ENCODE assay signal across 13 mouse cellular contexts in genomic region chr3:89224796-89225195, GRCm38 (mm10). TPM values are rescaled to one million over a fixed set of nuclear protein-coding genes. Genes with fewer than 3 reads are reported as not detected.
A peak's percentile ranks its signal among the peaks of the same experiment; 100 is the strongest.
DNase-seq lines count a peak whose midpoint lies in the region; ATAC-seq lines count a peak whose summit lies in the region.
"Had no signal": no experiment of that assay in that cellular context is flagged by ENCODE, and none has a peak within 500 bp of the region (broad histone marks: within the 10 kb centered on the region; RNA-seq: fewer than 3 reads in every experiment).

No protein-coding gene starts in this region.

- WGBS in lung, embryonic 16.5 days, result 61% methylated on average over 11 of the region's 11 CpGs
- 43% methylated on average over 11 of the region's 11 CpGs for WGBS in forebrain, embryonic 11.5 days
- WGBS in hindbrain, embryonic 16.5 days, result 32% methylated on average over 11 of the region's 11 CpGs
- WGBS in neural tube, embryonic 15.5 days, result 45% methylated on average over 11 of the region's 11 CpGs

- peak overlapping the region; percentile 83 for H3K4me2 ChIP-seq in lung, embryonic 16.5 days (ENCODE audit: low read depth, low read length)
- H3K4me2 ChIP-seq in forebrain, embryonic 11.5 days (ENCODE audit: low read depth, low read length, severe bottlenecking), result peak overlapping the region; percentile 95
- H3K4me2 ChIP-seq in hindbrain, embryonic 16.5 days (ENCODE audit: low read length), result peak overlapping the region; percentile 75
- peak overlapping the region; percentile 67 for H3K4me2 ChIP-seq in neural tube, embryonic 15.5 days

- no peak for ATAC-seq in lung, embryonic 16.5 days (ENCODE audit: low read depth)
- ATAC-seq in forebrain, embryonic 11.5 days (replicated peaks; ENCODE audit: low FRiP score), result no peak
- 0 out of 2 replicates have a peak, but pooled peaks have one; percentile 1 for ATAC-seq in hindbrain, embryonic 16.5 days
- no peak for ATAC-seq in neural tube, embryonic 15.5 days (ENCODE audit: low FRiP score)
- ATAC-seq in frontal cortex, adult (ENCODE audit: low TSS enrichment), result no peak

- H3K36me3 ChIP-seq in lung, embryonic 16.5 days (ENCODE audit: control insufficient read depth, insufficient read depth, low read length), result peaks cover 4% of the 10 kb centered on the region; the same call in 1 of the 2 replicates
- peaks cover 3% of the 10 kb centered on the region; the same call in 1 of the 2 replicates for H3K36me3 ChIP-seq in forebrain, embryonic 11.5 days (ENCODE audit: control insufficient read depth, insufficient read depth, low read length)
- H3K36me3 ChIP-seq in hindbrain, embryonic 16.5 days (ENCODE audit: control insufficient read depth, insufficient read depth, low read length), result no peaks in the 10 kb centered on the region; the same call in 1 of the 2 replicates
- H3K36me3 ChIP-seq in neural tube, embryonic 15.5 days, result no peaks in the 10 kb centered on the region

- no peaks in the 10 kb centered on the region for H3K27me3 ChIP-seq in lung, embryonic 16.5 days (ENCODE audit: control insufficient read depth, insufficient read depth, low read depth, low read length)
- no peaks in the 10 kb centered on the region for H3K27me3 ChIP-seq in forebrain, embryonic 11.5 days (ENCODE audit: control insufficient read depth, insufficient read depth, low read length)
- no peaks in the 10 kb centered on the region for H3K27me3 ChIP-seq in hindbrain, embryonic 16.5 days (replicated peaks; ENCODE audit: control insufficient read depth, insufficient read depth, low read length)
- no peaks in the 10 kb centered on the region for H3K27me3 ChIP-seq in neural tube, embryonic 15.5 days (replicated peaks)

- H3K4me3 ChIP-seq in lung, embryonic 16.5 days (ENCODE audit: low read length), result peak overlapping the region; percentile 53; the same call in 1 of the 2 replicates
- peak overlapping the region; percentile 97 for H3K4me3 ChIP-seq in forebrain, embryonic 11.5 days (ENCODE audit: low read depth, low read length)
- H3K4me3 ChIP-seq in hindbrain, embryonic 16.5 days (ENCODE audit: low read length), result peak overlapping the region; percentile 48
- peak overlapping the region; percentile 41 for H3K4me3 ChIP-seq in neural tube, embryonic 15.5 days (replicated peaks)
- H3K4me3 ChIP-seq: erythroblast, embryonic 14.5 days had no signal

- no peaks in the 10 kb centered on the region for H3K9me3 ChIP-seq in lung, embryonic 16.5 days (ENCODE audit: control insufficient read depth, low read length)
- no peaks in the 10 kb centered on the region for H3K9me3 ChIP-seq in forebrain, embryonic 11.5 days (ENCODE audit: control insufficient read depth, low read length)
- no peaks in the 10 kb centered on the region for H3K9me3 ChIP-seq in hindbrain, embryonic 16.5 days (ENCODE audit: control insufficient read depth, low read length)
- H3K9me3 ChIP-seq in neural tube, embryonic 15.5 days (replicated peaks), result no peaks in the 10 kb centered on the region

- H3K4me1 ChIP-seq in lung, embryonic 16.5 days (replicated peaks; ENCODE audit: control insufficient read depth, insufficient read depth, low read length), result peaks cover 19% of the 10 kb centered on the region
- peaks cover 29% of the 10 kb centered on the region for H3K4me1 ChIP-seq in forebrain, embryonic 11.5 days (replicated peaks; ENCODE audit: control insufficient read depth, insufficient read depth, low read length)
- peaks cover 50% of the 10 kb centered on the region for H3K4me1 ChIP-seq in hindbrain, embryonic 16.5 days (ENCODE audit: control insufficient read depth, insufficient read depth, low read depth, low read length)
- H3K4me1 ChIP-seq in neural tube, embryonic 15.5 days, result peaks cover 54% of the 10 kb centered on the region

- no peak overlapping the region for H3K27ac ChIP-seq in lung, embryonic 16.5 days (ENCODE audit: low read length)
- peak overlapping the region; percentile 98 for H3K27ac ChIP-seq in forebrain, embryonic 11.5 days (ENCODE audit: low read depth, low read length)
- H3K27ac ChIP-seq in hindbrain, embryonic 16.5 days (ENCODE audit: low read depth, low read length), result peak overlapping the region; percentile 71
- H3K27ac ChIP-seq in neural tube, embryonic 15.5 days (replicated peaks), result peak overlapping the region; percentile 80

- DNase-seq in lung, postnatal 4 days, result no peak
- DNase-seq in forebrain, embryonic 11.5 days (ENCODE audit: low spot score), result no peak
- DNase-seq in adrenal gland, adult 2 months, result no peak
- no peak for DNase-seq in thymus, postnatal 14 days
- DNase-seq: cerebellum, adult 9-10 months; gastrocnemius, postnatal 14 days; kidney, adult 9 months; liver had no signal

- peak overlapping the region; percentile 6; the same call in 1 of the 2 replicates for H3K9ac ChIP-seq in lung, embryonic 16.5 days (ENCODE audit: low read length)
- peak overlapping the region; percentile 74 for H3K9ac ChIP-seq in forebrain, embryonic 11.5 days (ENCODE audit: low read length)
- peak overlapping the region; percentile 69 for H3K9ac ChIP-seq in hindbrain, embryonic 16.5 days (ENCODE audit: low read depth, low read length)
- H3K9ac ChIP-seq in neural tube, embryonic 15.5 days (replicated peaks), result peak overlapping the region; percentile 48

RNA-seq across cellular contexts. Expression of gene Mtx1, which starts 2.1 kb away (rescaled TPM):
- 174 and 188 TPM in 2 replicates for polyA plus RNA-seq in lung, embryonic 16.5 days (2015; fragmentation: Nextera tagmentation; extraction: Ambion mirVana)
- 194 and 213 TPM in 2 replicates for polyA plus RNA-seq in forebrain, embryonic 11.5 days (2014; fragmentation: Nextera tagmentation; extraction: Ambion mirVana)
- 163 and 166 TPM in 2 replicates for polyA plus RNA-seq in hindbrain, embryonic 16.5 days (2015; fragmentation: Nextera tagmentation; extraction: Ambion mirVana)
- polyA plus RNA-seq in neural tube, embryonic 15.5 days (2015; fragmentation: Nextera tagmentation; extraction: Ambion mirVana), result 159 and 171 TPM in 2 replicates
- 100 to 1,000 TPM; 150 to 174 TPM for total RNA-seq in adrenal gland, adult 2 months (2021)
- polyA plus RNA-seq in adrenal gland, adult 2 months (2012; rRNA removed), result 252 and 300 TPM in 2 replicates

RNA-seq across cellular contexts. Expression of gene Muc1, which starts 4.1 kb away (rescaled TPM):
- 151 and 162 TPM in 2 replicates for polyA plus RNA-seq in lung, embryonic 16.5 days (2015; fragmentation: Nextera tagmentation; extraction: Ambion mirVana)
- 2.0 and 3.4 TPM in 2 replicates for polyA plus RNA-seq in forebrain, embryonic 11.5 days (2014; fragmentation: Nextera tagmentation; extraction: Ambion mirVana)
- 0.59 and 0.90 TPM in 2 replicates for polyA plus RNA-seq in hindbrain, embryonic 16.5 days (2015; fragmentation: Nextera tagmentation; extraction: Ambion mirVana)
- 0.56 and 0.79 TPM in 2 replicates for polyA plus RNA-seq in neural tube, embryonic 15.5 days (2015; fragmentation: Nextera tagmentation; extraction: Ambion mirVana)
- under 1 TPM; 0.24 to 0.32 TPM for total RNA-seq in adrenal gland, adult 2 months (2021)
- polyA plus RNA-seq in adrenal gland, adult 2 months (2012; rRNA removed), result 0.53 and 0.85 TPM in 2 replicates
- polyA plus RNA-seq: erythroblast, embryonic 14.5 days had no signal

RNA-seq across cellular contexts. Expression of gene Thbs3, which starts 9.8 kb away (rescaled TPM):
- polyA plus RNA-seq in lung, embryonic 16.5 days (2015; fragmentation: Nextera tagmentation; extraction: Ambion mirVana), result 57.7 and 65.4 TPM in 2 replicates
- 63.3 and 69.9 TPM in 2 replicates for polyA plus RNA-seq in forebrain, embryonic 11.5 days (2014; fragmentation: Nextera tagmentation; extraction: Ambion mirVana)
- polyA plus RNA-seq in hindbrain, embryonic 16.5 days (2015; fragmentation: Nextera tagmentation; extraction: Ambion mirVana), result 47.5 and 53.0 TPM in 2 replicates
- 38.6 and 48.2 TPM in 2 replicates for polyA plus RNA-seq in neural tube, embryonic 15.5 days (2015; fragmentation: Nextera tagmentation; extraction: Ambion mirVana)
- total RNA-seq in adrenal gland, adult 2 months (2021), result 10 to 100 TPM in 1 of 2 experiments, 1 to 10 TPM in 1; 8.9 to 10.1 TPM
- 10.1 and 10.2 TPM in 2 replicates for polyA plus RNA-seq in adrenal gland, adult 2 months (2012; rRNA removed)

RNA-seq across cellular contexts. Expression of gene Krtcap2, which starts 21.0 kb away (rescaled TPM):
- 304 and 314 TPM in 2 replicates for polyA plus RNA-seq in lung, embryonic 16.5 days (2015; fragmentation: Nextera tagmentation; extraction: Ambion mirVana)
- polyA plus RNA-seq in forebrain, embryonic 11.5 days (2014; fragmentation: Nextera tagmentation; extraction: Ambion mirVana), result 237 and 252 TPM in 2 replicates
- polyA plus RNA-seq in hindbrain, embryonic 16.5 days (2015; fragmentation: Nextera tagmentation; extraction: Ambion mirVana), result 205 and 227 TPM in 2 replicates
- 221 and 222 TPM in 2 replicates for polyA plus RNA-seq in neural tube, embryonic 15.5 days (2015; fragmentation: Nextera tagmentation; extraction: Ambion mirVana)
- 100 to 1,000 TPM; 143 to 163 TPM for total RNA-seq in adrenal gland, adult 2 months (2021)
- 433 and 437 TPM in 2 replicates for polyA plus RNA-seq in adrenal gland, adult 2 months (2012; rRNA removed)

RNA-seq across cellular contexts. Expression of gene Trim46, which starts 21.3 kb away (rescaled TPM):
- 7.2 and 7.7 TPM in 2 replicates for polyA plus RNA-seq in lung, embryonic 16.5 days (2015; fragmentation: Nextera tagmentation; extraction: Ambion mirVana)
- polyA plus RNA-seq in forebrain, embryonic 11.5 days (2014; fragmentation: Nextera tagmentation; extraction: Ambion mirVana), result 11.9 and 13.5 TPM in 2 replicates
- polyA plus RNA-seq in hindbrain, embryonic 16.5 days (2015; fragmentation: Nextera tagmentation; extraction: Ambion mirVana), result 78.7 and 87.1 TPM in 2 replicates
- polyA plus RNA-seq in neural tube, embryonic 15.5 days (2015; fragmentation: Nextera tagmentation; extraction: Ambion mirVana), result 63.0 and 76.6 TPM in 2 replicates
- total RNA-seq in adrenal gland, adult 2 months (2021), result 1 to 10 TPM; 1.9 to 2.3 TPM
- 6.0 and 9.1 TPM in 2 replicates for polyA plus RNA-seq in adrenal gland, adult 2 months (2012; rRNA removed)

Comparison
In these comparisons a context has a peak if more than half of its experiments do, and no peak if none do; other contexts are left out.
1. H3K4me3 ChIP-seq: peak in every context shown above with its lines; median percentile 97 in forebrain, embryonic 11.5 days; 53 in lung, embryonic 16.5 days; 48 in hindbrain, embryonic 16.5 days; 41 in neural tube, embryonic 15.5 days.
2. H3K9ac ChIP-seq: peak in every context shown above with its lines; median percentile 74 in forebrain, embryonic 11.5 days; 69 in hindbrain, embryonic 16.5 days; 48 in neural tube, embryonic 15.5 days; 6 in lung, embryonic 16.5 days.
3. RNA of gene Muc1, which starts 4.1 kb away (polyA plus RNA-seq): 151 to 162 TPM in lung, embryonic 16.5 days; 2.0 to 3.4 TPM in forebrain, embryonic 11.5 days, 0.59 to 0.90 TPM in hindbrain, embryonic 16.5 days, 0.56 to 0.79 TPM in neural tube, embryonic 15.5 days and 0.53 to 0.85 TPM in adrenal gland, adult 2 months; every median in the first group is over 10 times any median in the second.
4. Peak in every context shown above with its lines, with median percentiles within 50 percentile points of each other: H3K4me2 ChIP-seq.